Mouse (Mus musculus): ENCODE data around the gene Xcl1.

Gene Xcl1

DNA sequence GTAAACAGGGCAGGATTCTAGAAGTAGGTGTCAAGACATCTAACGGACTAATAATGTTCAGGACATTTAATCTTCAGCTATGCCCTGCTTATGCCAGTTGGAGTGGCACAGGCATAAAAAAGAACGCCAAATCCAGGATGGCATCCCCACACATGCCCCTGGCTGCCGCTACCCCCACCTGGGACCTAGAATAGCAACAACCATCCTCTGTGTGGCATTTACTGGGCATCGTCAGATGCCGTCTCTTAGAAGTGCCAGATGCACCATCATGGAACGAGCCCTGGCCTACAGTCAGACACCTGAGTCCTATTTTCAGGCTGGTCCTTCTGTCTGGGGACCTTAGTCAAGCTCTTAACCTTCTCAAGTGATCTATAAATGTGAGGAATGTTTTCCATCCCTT lies 34.6 kb downstream of the Xcl1 start:
- DNase-seq = peak; percentile 58 to 72

DNA sequence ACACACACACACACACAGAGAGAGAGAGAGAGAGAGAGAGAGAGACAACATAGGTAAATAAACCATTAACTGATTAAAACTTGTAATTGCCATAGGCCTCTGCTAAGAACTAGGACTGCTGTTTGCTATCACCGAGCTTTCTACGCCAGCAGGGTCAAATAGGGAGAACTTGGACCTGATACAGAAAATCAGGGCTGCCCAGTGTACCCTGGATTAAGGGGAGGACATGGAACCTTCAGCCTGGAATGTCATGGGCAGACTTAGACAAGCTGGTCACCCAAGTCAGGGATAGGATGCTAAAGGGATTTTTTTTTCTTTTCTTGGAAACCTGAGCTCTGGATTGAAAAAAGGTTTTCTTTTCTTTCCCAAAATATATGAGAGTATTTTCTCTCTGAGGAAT lies 35.1 kb downstream of the Xcl1 start:
- peak; percentile 14 to 16 for DNase-seq

- DNase-seq = no peak
Measured at GRCm38 (mm10) chr1:164899506-164899905, 35.8 kb downstream of the Xcl1 start.

GRCm38 (mm10) chr1:164898846-164899351 lies 36.4 kb downstream of the Xcl1 start:
- peak; percentile 91 to 92 for DNase-seq

- DNase-seq = peak in 1 of 2 experiments; percentile 5
Measured at GRCm38 (mm10) chr1:164897163-164897817, 38.0 kb downstream of the Xcl1 start.

DNA sequence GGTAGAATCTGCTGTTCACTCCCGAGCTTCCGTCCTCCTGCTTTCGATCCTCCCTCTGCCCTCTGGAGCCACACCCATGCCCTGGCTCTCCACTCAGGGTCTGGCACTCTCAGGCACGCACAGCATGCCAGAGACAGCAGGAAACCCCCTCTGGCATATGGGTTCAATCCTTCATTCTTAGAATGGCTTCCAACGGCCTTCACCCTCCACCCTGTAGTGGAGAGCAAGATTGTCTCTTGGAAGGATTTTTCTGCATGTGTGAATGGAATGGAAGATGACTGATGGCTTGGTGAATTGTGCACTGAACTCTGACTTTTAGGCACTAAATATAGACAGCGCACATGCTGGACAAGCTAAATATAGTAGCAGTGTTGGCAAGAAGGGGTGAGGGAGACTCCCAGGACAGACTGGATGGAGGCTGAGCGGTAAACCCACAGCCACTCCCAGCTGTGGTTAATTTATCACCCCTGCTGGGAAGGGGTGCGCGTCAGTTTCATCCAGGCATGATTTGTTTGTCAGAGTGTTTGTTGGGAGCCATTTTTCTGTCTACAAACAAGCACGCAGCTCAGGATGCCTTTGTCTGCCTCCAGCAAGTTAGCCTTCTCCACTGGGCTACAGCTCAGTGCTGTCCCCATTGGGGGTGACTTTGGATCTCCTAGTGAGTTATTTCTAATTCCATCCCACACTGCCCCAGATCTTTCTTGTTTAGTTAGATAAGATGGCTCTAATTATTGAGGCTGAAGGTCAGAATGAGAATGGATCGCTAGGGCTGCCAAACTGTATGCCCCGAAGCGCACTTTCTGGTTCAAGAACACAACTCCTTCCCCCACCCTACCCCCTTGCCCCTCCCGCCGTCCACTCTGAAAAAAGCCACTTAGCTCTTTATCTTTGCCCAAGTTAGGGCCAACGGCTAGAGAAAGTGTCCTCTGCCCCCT lies 38.8 kb downstream of the Xcl1 start:
- DNase-seq = peak; percentile 79

GRCm38 (mm10) chr1:164895806-164896205 lies 39.5 kb downstream of the Xcl1 start:
- DNase-seq = peak in 1 of 2 experiments; percentile 20

DNA sequence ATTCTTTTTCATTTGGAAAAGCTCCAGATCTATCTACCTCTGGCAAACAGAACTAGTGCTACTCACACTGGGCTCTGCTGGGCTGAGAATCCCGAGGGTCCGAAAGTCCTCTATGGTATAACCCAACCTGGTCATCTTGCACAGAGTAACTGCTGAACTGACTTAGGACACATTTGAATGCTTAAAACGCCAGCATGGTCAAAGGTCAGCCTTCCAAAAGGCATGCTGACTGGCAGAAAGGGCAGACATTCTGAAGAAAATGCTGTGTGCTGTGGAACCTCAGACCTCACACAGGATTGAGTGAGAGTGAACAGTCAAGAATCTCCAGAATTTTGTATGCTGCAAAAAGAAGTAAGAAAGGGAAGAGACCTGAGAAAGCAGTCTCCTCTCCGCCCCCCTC lies 45.0 kb downstream of the Xcl1 start:
- no peak for DNase-seq

DNA sequence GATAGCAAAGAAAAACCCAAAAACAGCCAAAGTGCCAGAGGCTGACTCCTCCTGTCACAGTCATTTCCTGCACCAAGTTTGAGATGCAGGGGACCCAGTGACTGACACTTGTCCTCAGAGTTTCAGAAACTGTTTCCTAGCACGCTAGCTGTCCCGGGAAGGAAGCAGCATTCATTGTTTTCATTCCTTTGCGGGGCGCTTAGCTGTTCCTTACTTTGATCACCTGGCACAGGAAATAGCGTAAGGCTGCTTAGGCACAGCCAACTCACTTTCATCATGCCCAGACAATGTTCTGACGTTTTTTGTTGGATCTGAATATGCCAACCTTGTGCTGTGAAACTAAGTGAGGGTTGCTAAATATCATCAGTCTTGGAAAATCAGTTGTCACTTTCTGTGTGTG lies 46.8 kb downstream of the Xcl1 start:
- no peak for DNase-seq

DNA sequence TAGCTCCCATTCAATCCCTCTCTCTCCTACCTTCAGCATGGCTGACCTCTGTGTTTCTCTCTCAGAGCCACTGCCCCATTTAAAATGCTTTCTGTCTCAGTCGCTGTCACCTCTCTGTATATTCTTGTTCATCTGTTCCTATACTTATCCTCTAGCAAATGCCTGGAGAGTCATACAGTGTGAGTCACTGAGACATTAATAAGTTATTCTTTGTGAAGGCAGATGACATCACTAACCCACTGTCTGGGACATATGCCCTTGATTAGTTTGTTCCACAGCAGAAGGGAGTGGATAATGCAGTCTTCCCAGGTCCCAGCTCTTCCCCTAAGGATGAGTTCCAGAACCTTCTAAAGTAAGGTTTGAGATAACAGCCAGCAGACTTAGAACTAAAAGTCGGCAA lies 47.6 kb downstream of the Xcl1 start:
- no peak for DNase-seq

DNA sequence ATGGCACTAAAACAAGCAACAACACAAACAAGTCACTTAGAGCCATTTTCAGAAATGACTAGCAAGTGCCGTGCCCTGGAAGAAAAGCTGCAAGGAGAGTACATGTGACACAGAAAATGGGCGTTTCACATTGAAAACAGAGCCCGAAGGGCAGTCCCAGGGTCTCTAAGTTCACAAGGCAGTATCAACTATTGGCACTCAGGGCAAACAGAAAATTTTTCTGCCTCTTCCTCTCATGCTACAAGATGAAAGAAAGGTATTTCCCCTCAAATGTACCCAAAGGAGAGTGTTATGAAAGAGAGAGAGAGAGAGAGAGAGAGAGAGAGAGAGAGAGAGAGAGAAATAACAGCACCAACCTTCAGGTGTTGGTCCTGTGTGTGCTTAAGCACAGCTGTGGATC lies 53.4 kb downstream of the Xcl1 start:
- DNase-seq = no peak

Data from cerebellum, postnatal 10 days (tissue).